Mouse (Mus musculus) pancreas, adult 10 weeks (tissue): ENCODE measurements around the gene Aqp7. TPM values are rescaled to one million over a fixed set of nuclear protein-coding genes. Genes with fewer than 3 reads are reported as not detected.

ENCODE experiments used
- polyA plus RNA-seq: library from polyadenylated mRNA; stranded (reverse); fragments of 350-450 nt; fragmentation: Illumina TruSeq; extraction: RNeasy Lipid Tissue Mini Kit (QIAGEN cat#74804); gene quantifications from one replicate; pipeline ENCODE4 v1.2.3, GENCODE M21; 2015; ENCODE audit warnings: low read depth, low replicate concordance; ENCODE audit not compliant: insufficient read depth

The Aqp7 gene
- polyA plus RNA-seq, result 1.1 TPM

GRCm38 (mm10) chr4:41047524-41048271 lies at the start of gene Aqp7:
Gene Aqp7, minus strand, starts transcription at chr4:41048139.

Other genes starting within 250 kb of the Aqp7 start
- gene B4galt1, start 194.1 kb downstream of the Aqp7 start, polyA plus RNA-seq, result 8.5 TPM
- 5.2 TPM for gene Spink4, start 128.1 kb downstream of the Aqp7 start, polyA plus RNA-seq
- 69.8 TPM for gene Bag1, start 99.8 kb downstream of the Aqp7 start, polyA plus RNA-seq
- gene Chmp5, start 99.7 kb downstream of the Aqp7 start, polyA plus RNA-seq, result 23.0 TPM
- gene Nfx1, start 77.2 kb downstream of the Aqp7 start, polyA plus RNA-seq, result 22.6 TPM
- gene Aqp3, start 50.0 kb upstream of the Aqp7 start, polyA plus RNA-seq, result not detected
- 5.0 TPM for gene Nol6, start 76.3 kb upstream of the Aqp7 start, polyA plus RNA-seq
- gene Ube2r2, start 87.6 kb upstream of the Aqp7 start, polyA plus RNA-seq, result 17.8 TPM
- 8.9 TPM for gene Ubap2, start 227.0 kb upstream of the Aqp7 start, polyA plus RNA-seq